Mouse (Mus musculus): ENCODE data around the gene Faap100. TPM values are rescaled to one million over a fixed set of nuclear protein-coding genes. Genes with fewer than 3 reads are reported as not detected.

Faap100 gene
- 14.3 and 15.3 TPM in 2 replicates for polyA plus RNA-seq (2015; fragmentation: Nextera tagmentation; extraction: Ambion mirVana)

- DNase-seq (ENCODE audit: low spot score) (peak; percentile 93), ATAC-seq (ENCODE audit: low FRiP score, low TSS enrichment) (peak; percentile 86)
- 7% methylated on average over 54 of the region's 54 CpGs for WGBS
- peak; percentile 80 for TF ChIP-seq CTCF (IDR thresholded peaks at IDR 0.05; ENCODE audit: low read depth)
- no peak for TF ChIP-seq EP300 (optimal IDR thresholded peaks at IDR 0.05)
- 0 out of 2 replicates have a peak, but pooled peaks cover 5% of the 10 kb centered on the region for H3K4me1 ChIP-seq (replicated peaks; ENCODE audit: control insufficient read depth, insufficient read depth)
- peak within 1 kb of the TSS; percentile 99 for H3K4me2 ChIP-seq (replicated peaks; ENCODE audit: low read depth)
- H3K27me3 ChIP-seq (ENCODE audit: control insufficient read depth, insufficient read depth, low read length) = no peaks in the 10 kb centered on the region
- peak within 1 kb of the TSS; percentile 71 for H3K9ac ChIP-seq (ENCODE audit: low read length)
- no peaks in the 10 kb centered on the region for H3K9me3 ChIP-seq (ENCODE audit: control insufficient read depth, low read length)
- H3K27ac ChIP-seq (replicated peaks) = peak within 1 kb of the TSS; percentile 61
- H3K36me3 ChIP-seq (ENCODE audit: control insufficient read depth, insufficient read depth, low read length) = peaks cover 22% of the 10 kb centered on the region
- peak within 1 kb of the TSS; percentile 70 for H3K4me3 ChIP-seq (ENCODE audit: low read depth, low read length)
These were observed at the start of gene Faap100 for GRCm38 (mm10) chr11:120378611-120379540. Faap100 (minus strand) TSS chr11:120378764.

- Histone ChIP-seq H3K4me1 (replicated peaks; ENCODE audit: control insufficient read depth, insufficient read depth) (no peaks in the 10 kb centered on the region), H3K4me3 (ENCODE audit: low read depth, low read length) (no peak overlapping the region), H3K9ac (ENCODE audit: low read length) (no peak overlapping the region), H3K27ac (replicated peaks) (no peak overlapping the region), H3K27me3 (ENCODE audit: control insufficient read depth, insufficient read depth, low read length) (no peaks in the 10 kb centered on the region), H3K9me3 (ENCODE audit: control insufficient read depth, low read length) (no peaks in the 10 kb centered on the region), H3K4me2 (replicated peaks; ENCODE audit: low read depth) (no peak overlapping the region), H3K36me3 (ENCODE audit: control insufficient read depth, insufficient read depth, low read length) (peaks cover 28% of the 10 kb centered on the region)
- ATAC-seq (ENCODE audit: low FRiP score, low TSS enrichment) (no peak), DNase-seq (ENCODE audit: low spot score) (no peak)
- TF ChIP-seq CTCF (IDR thresholded peaks at IDR 0.05; ENCODE audit: low read depth) (no peak), EP300 (optimal IDR thresholded peaks at IDR 0.05) (no peak)
- 79% methylated on average over 3 of the region's 3 CpGs for WGBS
These were observed 48.2 kb upstream of the Faap100 start for GRCm38 (mm10) chr11:120426727-120427126.

GRCm38 (mm10) chr11:120423569-120424295, 45.2 kb upstream of the Faap100 start:
- H3K4me1 ChIP-seq (replicated peaks; ENCODE audit: control insufficient read depth, insufficient read depth) = no peaks in the 10 kb centered on the region
- no peak overlapping the region for H3K4me3 ChIP-seq (ENCODE audit: low read depth, low read length)
- peak; percentile 53; the same call in 1 of the 2 replicates for ATAC-seq (ENCODE audit: low FRiP score, low TSS enrichment)
- DNase-seq (ENCODE audit: low spot score) = peak; percentile 70
- no peaks in the 10 kb centered on the region for H3K9me3 ChIP-seq (ENCODE audit: control insufficient read depth, low read length)
- H3K4me2 ChIP-seq (replicated peaks; ENCODE audit: low read depth) = no peak overlapping the region
- no peak overlapping the region for H3K27ac ChIP-seq (replicated peaks)
- peaks cover 29% of the 10 kb centered on the region for H3K36me3 ChIP-seq (ENCODE audit: control insufficient read depth, insufficient read depth, low read length)
- H3K9ac ChIP-seq (ENCODE audit: low read length) = no peak overlapping the region
- peak; percentile 82 for TF ChIP-seq CTCF (IDR thresholded peaks at IDR 0.05; ENCODE audit: low read depth)
- TF ChIP-seq EP300 (optimal IDR thresholded peaks at IDR 0.05) = no peak
- WGBS = 52% methylated on average over 9 of the region's 9 CpGs
- H3K27me3 ChIP-seq (ENCODE audit: control insufficient read depth, insufficient read depth, low read length) = no peaks in the 10 kb centered on the region

- no peaks in the 10 kb centered on the region for H3K27me3 ChIP-seq (ENCODE audit: control insufficient read depth, insufficient read depth, low read length)
- no peak overlapping the region; the same call in 1 of the 2 replicates for H3K27ac ChIP-seq (replicated peaks)
- H3K36me3 ChIP-seq (ENCODE audit: control insufficient read depth, insufficient read depth, low read length) = peaks cover 29% of the 10 kb centered on the region
- TF ChIP-seq EP300 (optimal IDR thresholded peaks at IDR 0.05) = no peak
- no peak for TF ChIP-seq CTCF (IDR thresholded peaks at IDR 0.05; ENCODE audit: low read depth)
- WGBS = 47% methylated on average over 13 of the region's 13 CpGs
- no peaks in the 10 kb centered on the region for H3K4me1 ChIP-seq (replicated peaks; ENCODE audit: control insufficient read depth, insufficient read depth)
- DNase-seq (ENCODE audit: low spot score) (no peak), ATAC-seq (ENCODE audit: low FRiP score, low TSS enrichment) (peak; percentile 4; the same call in 1 of the 2 replicates)
- H3K4me3 ChIP-seq (ENCODE audit: low read depth, low read length) = no peak overlapping the region
- H3K9ac ChIP-seq (ENCODE audit: low read length) = no peak overlapping the region
- H3K4me2 ChIP-seq (replicated peaks; ENCODE audit: low read depth) = no peak overlapping the region
- no peaks in the 10 kb centered on the region for H3K9me3 ChIP-seq (ENCODE audit: control insufficient read depth, low read length)
These were observed 44.3 kb upstream of the Faap100 start for GRCm38 (mm10) chr11:120422651-120423568.

- Histone ChIP-seq H3K9ac (ENCODE audit: low read length) (no peak overlapping the region), H3K4me1 (replicated peaks; ENCODE audit: control insufficient read depth, insufficient read depth) (no peaks in the 10 kb centered on the region), H3K9me3 (ENCODE audit: control insufficient read depth, low read length) (no peaks in the 10 kb centered on the region), H3K27me3 (ENCODE audit: control insufficient read depth, insufficient read depth, low read length) (no peaks in the 10 kb centered on the region), H3K27ac (replicated peaks) (no peak overlapping the region), H3K36me3 (ENCODE audit: control insufficient read depth, insufficient read depth, low read length) (peaks cover 32% of the 10 kb centered on the region), H3K4me3 (ENCODE audit: low read depth, low read length) (no peak overlapping the region), H3K4me2 (replicated peaks; ENCODE audit: low read depth) (no peak overlapping the region)
- TF ChIP-seq EP300 (optimal IDR thresholded peaks at IDR 0.05) = no peak
- no peak for TF ChIP-seq CTCF (IDR thresholded peaks at IDR 0.05; ENCODE audit: low read depth)
- DNase-seq (ENCODE audit: low spot score) (no peak), ATAC-seq (ENCODE audit: low FRiP score, low TSS enrichment) (no peak)
- WGBS = 79% methylated on average over 1 of the region's 1 CpGs
These were observed 40.0 kb upstream of the Faap100 start for GRCm38 (mm10) chr11:120418592-120418991.

All from stomach, postnatal 0 days (tissue).